Mouse (Mus musculus) Patski (cell line): ENCODE data around the gene Prpf6. TPM values are rescaled to one million over a fixed set of nuclear protein-coding genes. Genes with fewer than 3 reads are reported as not detected.

Source experiments
- ATAC-seq: fragments of 100-300 bp; one replicate; pipeline ENCODE4 v1.8.0; 2021
- CTCF ChIA-PET: fragments of 350-600 bp; sonication (Branson Sonifier 250); formaldehyde crosslinking; loops from one replicate; lab custom pipeline; 2022; ENCODE audit warnings: inconsistent platforms; lab: Charles Lee
- POLR2A ChIA-PET: fragments of 350-600 bp; sonication (Branson Sonifier 250); formaldehyde crosslinking; loops from one replicate; lab custom pipeline; 2022; ENCODE audit warnings: antibody characterized with exemption, inconsistent platforms; lab: Charles Lee
- DNase-seq: peaks from one replicate; pipeline ENCODE4 v3.0.0-alpha.2; 2011; ENCODE audit warnings: low read depth, low spot score
- H3K27me3 ChIP-seq: fragments of 371-371 bp; one replicate; pipeline ENCODE4 v1.5.1; 2021
- CTCF ChIP-seq: fragments of 100-300 bp; IDR thresholded peaks from one replicate; pipeline ENCODE4 v1.5.1; 2021
- in situ Hi-C: fragments of 300-500 bp; cut with MboI; formaldehyde crosslinking; loops from 3 replicates; pipeline ENCODE4 v1.11.1; 2018; ENCODE audit warnings: low pct_unique_long_range_greater_than_20kb, mixed read lengths
- polyA plus RNA-seq: library from polyadenylated mRNA; unstranded; gene quantifications from one replicate; pipeline ENCODE4 v1.2.3, GENCODE M21; 2021

The Prpf6 gene
- polyA plus RNA-seq, 1 experiment from 2014 or later, result 77.4 TPM

GRCm38 (mm10) chr2:181691083-181691482 is 99.4 kb downstream of the Prpf6 start:
- DNase-seq (no peak), ATAC-seq (no peak)
- TF ChIP-seq CTCF, result no peak
- POLR2A ChIA-PET, result no interaction called here
- in situ Hi-C loops, result no loop called here
- H3K27me3 ChIP-seq, result no peaks in the 10 kb centered on the region
- CTCF ChIA-PET, result interaction anchor here (1.2 kb wide), 1 partner anchor 32 kb away, joined by 4 read pairs; no protein-coding TSS in a partner anchor

- in situ Hi-C loops, result no loop called here
- POLR2A ChIA-PET, result no interaction called here
- CTCF ChIA-PET, result interaction anchor here (1.2 to 1.7 kb wide), 2 partner anchors 13 to 32 kb away, joined by 4 to 8 read pairs; no protein-coding TSS in a partner anchor
- no peak for TF ChIP-seq CTCF
- ATAC-seq, result no peak
- no peaks in the 10 kb centered on the region for H3K27me3 ChIP-seq
- DNase-seq, result no peak
These were observed 99.9 kb downstream of the Prpf6 start for GRCm38 (mm10) chr2:181691571-181691970.

GRCm38 (mm10) chr2:181692304-181692703 is 100.6 kb downstream of the Prpf6 start:
- TF ChIP-seq CTCF, result no peak
- DNase-seq (no peak), ATAC-seq (no peak)
- in situ Hi-C loops, result no loop called here
- ChIA-PET CTCF (interaction anchor here (1.2 to 1.7 kb wide), 2 partner anchors 14 to 33 kb away, joined by 4 to 8 read pairs; no protein-coding TSS in a partner anchor), POLR2A (no interaction called here)
- H3K27me3 ChIP-seq, result no peaks in the 10 kb centered on the region

- no peak for DNase-seq
- H3K27me3 ChIP-seq, result no peaks in the 10 kb centered on the region
- CTCF ChIA-PET, result interaction anchor here (1.2 kb wide), 1 partner anchor 10 kb away, joined by 3 read pairs; no protein-coding TSS in a partner anchor
- in situ Hi-C loops, result no loop called here
- ATAC-seq, result peak; percentile 73
- TF ChIP-seq CTCF, result no peak
- POLR2A ChIA-PET, result interaction anchor here (1.1 kb wide), 1 partner anchor 20 kb away, joined by 4 read pairs; no protein-coding TSS in a partner anchor
These were observed 101.9 kb downstream of the Prpf6 start, which contains the start of gene Rgs19 for GRCm38 (mm10) chr2:181693339-181694280. Gene Rgs19 (minus strand): TSS chr2:181693977.

- no peak for DNase-seq
- TF ChIP-seq CTCF, result no peak
- POLR2A ChIA-PET, result no interaction called here
- no peak for ATAC-seq
- CTCF ChIA-PET, result no interaction called here
- in situ Hi-C loops, result no loop called here
- H3K27me3 ChIP-seq, result no peaks in the 10 kb centered on the region
These were observed 102.9 kb downstream of the Prpf6 start for GRCm38 (mm10) chr2:181694581-181694980.

- POLR2A ChIA-PET, result no interaction called here
- ATAC-seq (no peak), DNase-seq (no peak)
- no peaks in the 10 kb centered on the region for H3K27me3 ChIP-seq
- no peak for TF ChIP-seq CTCF
- CTCF ChIA-PET, result interaction anchor here (1.1 kb wide), 1 partner anchor 12 kb away, joined by 5 read pairs; no protein-coding TSS in a partner anchor
- in situ Hi-C loops, result no loop called here
These were observed 104.1 kb downstream of the Prpf6 start for GRCm38 (mm10) chr2:181695776-181696175.

- in situ Hi-C loops, result no loop called here
- no peak for DNase-seq
- ChIA-PET CTCF (no interaction called here), POLR2A (no interaction called here)
- H3K27me3 ChIP-seq, result peaks cover 1% of the 10 kb centered on the region
- TF ChIP-seq CTCF, result no peak
- no peak for ATAC-seq
These were observed 105.2 kb downstream of the Prpf6 start for GRCm38 (mm10) chr2:181696801-181697420.

GRCm38 (mm10) chr2:181698241-181698640 is 106.6 kb downstream of the Prpf6 start, which contains the start of gene Lkaaear1:
Gene Lkaaear1 (minus strand): TSS chr2:181698442.
- DNase-seq (no peak), ATAC-seq (no peak)
- TF ChIP-seq CTCF, result no peak
- POLR2A ChIA-PET, result no interaction called here
- CTCF ChIA-PET, result interaction anchor here (0.7 to 1.2 kb wide), 2 partner anchors 11 to 19 kb away, joined by 3 read pairs; no protein-coding TSS in a partner anchor
- H3K27me3 ChIP-seq, result peaks cover 15% of the 10 kb centered on the region
- in situ Hi-C loops, result no loop called here

Other genes with a start within 250 kb of the Prpf6 start
- gene Zgpat, start 226.9 kb upstream of the Prpf6 start, polyA plus RNA-seq, result 41.8 TPM
- 44.8 TPM for gene Arfrp1, start 226.5 kb upstream of the Prpf6 start, polyA plus RNA-seq
- gene Lime1, start 211.8 kb upstream of the Prpf6 start, polyA plus RNA-seq, result 22.7 TPM
- 9.4 TPM for gene Zbtb46, start 132.4 kb upstream of the Prpf6 start, polyA plus RNA-seq
- 1.0 TPM for gene Abhd16b, start 98.7 kb upstream of the Prpf6 start, polyA plus RNA-seq
- gene Tpd52l2, start 94.7 kb upstream of the Prpf6 start, polyA plus RNA-seq, result 179 TPM
- 110 TPM for gene Dnajc5, start 71.4 kb upstream of the Prpf6 start, polyA plus RNA-seq
- gene Uckl1, start 7.0 kb upstream of the Prpf6 start, polyA plus RNA-seq, result 116 TPM
- gene Zfp512b, start 935 bp downstream of the Prpf6 start, polyA plus RNA-seq, result 63.1 TPM
- 22.4 TPM for gene Samd10, start 7.3 kb downstream of the Prpf6 start, polyA plus RNA-seq
- 0.15 TPM for gene Gm29797, start 65.2 kb downstream of the Prpf6 start, polyA plus RNA-seq
- 0.04 TPM for gene Sox18, start 79.8 kb downstream of the Prpf6 start, polyA plus RNA-seq
- 22.9 TPM for gene Tcea2, start 88.4 kb downstream of the Prpf6 start, polyA plus RNA-seq
- 42.4 TPM for gene Rgs19, start 102.1 kb downstream of the Prpf6 start, polyA plus RNA-seq
- gene Lkaaear1, start 106.6 kb downstream of the Prpf6 start, polyA plus RNA-seq, result not detected
- not detected for gene Oprl1, start 123.1 kb downstream of the Prpf6 start, polyA plus RNA-seq
- not detected for gene Myt1, start 171.5 kb downstream of the Prpf6 start, polyA plus RNA-seq
- 63.3 TPM for gene Pcmtd2, start 246.0 kb downstream of the Prpf6 start, polyA plus RNA-seq